Mouse (Mus musculus) mesoderm, embryonic 11.5 days (tissue): ENCODE measurements around the gene Gm11444.

Source experiments
- DNase-seq: peaks from one replicate; pipeline ENCODE4 v3.0.0-alpha.2; 2012; ENCODE audit warnings: low read depth, low spot score

Gene Gm11444

GRCm38 (mm10) chr11:85814678-85815077 is 35.5 kb downstream of the Gm11444 start:
- DNase-seq: no peak

GRCm38 (mm10) chr11:85812201-85812966 is 37.7 kb downstream of the Gm11444 start:
- no peak for DNase-seq

GRCm38 (mm10) chr11:85811676-85812075 is 38.5 kb downstream of the Gm11444 start:
- DNase-seq: no peak

GRCm38 (mm10) chr11:85811229-85811628 is 38.9 kb downstream of the Gm11444 start:
- no peak for DNase-seq

GRCm38 (mm10) chr11:85807353-85807752 is 42.8 kb downstream of the Gm11444 start:
- DNase-seq: no peak

GRCm38 (mm10) chr11:85805779-85806178 is 44.4 kb downstream of the Gm11444 start:
- DNase-seq: no peak

- DNase-seq: no peak
These were observed 46.1 kb downstream of the Gm11444 start for GRCm38 (mm10) chr11:85804048-85804447.

- DNase-seq: no peak
These were observed 49.8 kb downstream of the Gm11444 start for GRCm38 (mm10) chr11:85800380-85800779.

GRCm38 (mm10) chr11:85799856-85800255 is 50.3 kb downstream of the Gm11444 start:
- no peak for DNase-seq

- DNase-seq: no peak
These were observed 50.7 kb downstream of the Gm11444 start for GRCm38 (mm10) chr11:85799456-85799855.
